ENCODE assay signal across 10 mouse cellular contexts in genomic region chr8:118961877-118962545, GRCm38 (mm10).
A peak's percentile ranks its signal among the peaks of the same experiment; 100 is the strongest.
DNase-seq lines count a peak whose midpoint lies in the region; TF ChIP-seq lines count a peak whose summit lies in the region.
"Had no signal": no experiment of that assay in that cellular context is flagged by ENCODE, and none has a peak within 500 bp of the region (broad histone marks: within the 10 kb centered on the region; RNA-seq: fewer than 3 reads in every experiment).

No protein-coding gene starts in this region.

- no peaks in the 10 kb centered on the region for H3K79me2 ChIP-seq in heart, adult 2 months (replicated peaks; ENCODE audit: control insufficient read depth, insufficient read depth, low read length)

- DNase-seq in heart, adult 2 months = peak; percentile 7 to 23
- no peak for DNase-seq in heart, adult 8-10 months (ENCODE audit: low spot score)
- DNase-seq in ovary, postnatal 14 days (ENCODE audit: low spot score) = peak; percentile 21
- DNase-seq in ovary, postnatal 10 days (ENCODE audit: low spot score) = no peak
- peak; percentile 96 to 97 for DNase-seq in cerebellum, postnatal 10 days
- DNase-seq in lung, postnatal 4 days = peak; percentile 42 to 73
- DNase-seq in adipocyte (ENCODE audit: low spot score) = no peak
- DNase-seq: kidney, adult 9 months had no signal

- no peak overlapping the region for H3K9ac ChIP-seq in heart, adult 2 months (ENCODE audit: low read depth, low read length)
- H3K9ac ChIP-seq: embryonic facial prominence, embryonic 12.5 days; liver, embryonic 12.5 days had no signal

- no peak overlapping the region for H3K4me3 ChIP-seq in heart, adult 2 months
- H3K4me3 ChIP-seq: embryonic facial prominence, embryonic 12.5 days; liver, embryonic 12.5 days had no signal

- H3K36me3 ChIP-seq in heart, adult 2 months (ENCODE audit: control insufficient read depth, insufficient read depth, low read length) = no peaks in the 10 kb centered on the region
- H3K36me3 ChIP-seq: embryonic facial prominence, embryonic 12.5 days; liver, embryonic 12.5 days had no signal

- no peak for TF ChIP-seq EP300 in heart, adult 2 months (IDR thresholded peaks at IDR 0.05; ENCODE audit: insufficient read depth, low read depth, low read length)

- WGBS in heart, adult 2 months = 81% methylated on average over 15 of the region's 15 CpGs

- no peaks in the 10 kb centered on the region for H3K4me1 ChIP-seq in heart, adult 2 months (ENCODE audit: control insufficient read depth, insufficient read depth, low read length)
- H3K4me1 ChIP-seq: embryonic facial prominence, embryonic 12.5 days; liver, embryonic 12.5 days had no signal

- no peak for TF ChIP-seq POLR2A in heart, adult 2 months (IDR thresholded peaks at IDR 0.05; ENCODE audit: insufficient read depth, low read depth, low read length)

- no peak for TF ChIP-seq CTCF in heart, adult 2 months (IDR thresholded peaks at IDR 0.05)

- intact Hi-C loops in heart, adult 2 months (cut with DNase I) = loop anchor here (10.0 kb wide), 1 partner anchor 497 kb away; no protein-coding TSS in a partner anchor

- H3K27ac ChIP-seq in heart, adult 2 months = no peak overlapping the region
- H3K27ac ChIP-seq: embryonic facial prominence, embryonic 12.5 days; liver, embryonic 12.5 days had no signal

- H3K27me3 ChIP-seq in heart, adult 2 months (ENCODE audit: control insufficient read depth, insufficient read depth, low read length) = no peaks in the 10 kb centered on the region
- H3K27me3 ChIP-seq: embryonic facial prominence, embryonic 12.5 days; liver, embryonic 12.5 days had no signal

Comparison
In these comparisons a context has a peak if more than half of its experiments do, and no peak if none do; other contexts are left out.
1. DNase-seq: peak in heart, adult 2 months (2 of 2), ovary, postnatal 14 days (single experiment), cerebellum, postnatal 10 days (2 of 2) and lung, postnatal 4 days (2 of 2); none in heart, adult 8-10 months (single experiment), ovary, postnatal 10 days (single experiment) and adipocyte (single experiment).